Mouse (Mus musculus): ENCODE measurements around the gene Ralb.

The Ralb gene

GRCm38 (mm10) chr1:119523826-119524225 lies 19.2 kb upstream of the Ralb start:
- DNase-seq (ENCODE audit: low spot score in 2 of 2), result no peak

- DNase-seq (ENCODE audit: low spot score in 2 of 2), result no peak
These were observed 18.8 kb upstream of the Ralb start for GRCm38 (mm10) chr1:119523369-119523768.

DNA sequence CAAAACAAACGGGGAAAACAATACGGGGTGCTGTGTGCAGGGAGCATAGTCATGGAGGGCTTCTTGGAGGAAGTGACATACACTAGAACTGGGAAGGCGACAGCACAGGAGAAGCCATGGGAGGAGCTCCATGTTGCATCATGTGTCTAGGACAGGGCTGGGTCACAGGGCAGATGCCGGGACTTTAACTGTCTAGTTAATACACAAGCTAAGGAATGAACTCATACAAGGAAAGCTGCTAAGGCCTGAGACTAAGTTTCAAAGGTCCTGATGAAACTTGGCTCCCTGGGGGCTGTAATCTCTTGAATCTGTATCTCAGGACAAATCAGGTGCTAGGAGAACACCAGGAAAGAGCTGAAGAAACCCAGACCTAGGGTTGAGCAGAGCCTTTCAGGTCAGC lies 18.1 kb upstream of the Ralb start:
- no peak for DNase-seq (ENCODE audit: low spot score in 2 of 2)

- DNase-seq (ENCODE audit: low spot score in 2 of 2), result no peak
These were observed 17.1 kb upstream of the Ralb start for GRCm38 (mm10) chr1:119521681-119522080.

GRCm38 (mm10) chr1:119521029-119521428 lies 16.4 kb upstream of the Ralb start:
- no peak for DNase-seq (ENCODE audit: low spot score in 2 of 2)

GRCm38 (mm10) chr1:119519286-119519685 lies 14.7 kb upstream of the Ralb start:
- no peak for DNase-seq (ENCODE audit: low spot score in 2 of 2)

DNA sequence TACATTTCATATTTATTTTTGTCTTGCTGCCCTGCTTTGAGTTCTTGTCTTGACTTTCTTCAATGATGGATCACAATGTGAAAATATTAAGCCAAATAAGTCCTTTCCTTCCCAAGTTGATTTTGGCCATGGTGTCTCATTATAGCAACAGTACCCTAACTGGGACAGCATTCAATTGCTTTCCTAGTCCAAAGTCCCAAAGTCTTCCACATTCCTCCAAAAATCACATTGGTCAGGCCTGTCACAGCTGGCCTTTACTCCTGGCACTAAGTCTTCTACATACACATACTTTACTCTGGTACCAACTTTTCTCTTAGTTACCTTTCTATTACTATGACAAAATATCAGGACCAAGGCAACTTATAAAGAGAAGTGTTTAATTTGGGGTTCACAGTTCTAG lies 14.2 kb upstream of the Ralb start:
- no peak for DNase-seq (ENCODE audit: low spot score in 2 of 2)

DNA sequence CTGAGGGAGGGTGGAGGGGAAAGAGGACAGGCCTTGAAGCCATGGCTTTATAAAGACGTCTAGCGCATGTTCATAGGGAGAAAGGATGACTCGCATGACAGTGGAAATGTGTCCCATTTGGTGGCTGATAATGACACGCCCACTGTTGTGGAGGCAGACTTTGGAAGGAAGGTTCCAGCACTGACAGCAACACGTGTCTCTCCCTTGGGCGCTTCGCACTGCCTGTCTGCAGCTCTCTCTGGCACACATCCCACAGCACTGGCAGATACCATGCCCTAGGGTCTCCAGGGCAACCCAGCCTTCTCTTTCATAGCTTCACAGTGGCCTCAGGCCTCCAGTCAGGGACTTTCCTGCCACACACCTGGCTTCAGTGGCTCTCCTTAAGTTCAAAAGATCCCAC lies 13.5 kb upstream of the Ralb start:
- no peak for DNase-seq (ENCODE audit: low spot score in 2 of 2)

DNA sequence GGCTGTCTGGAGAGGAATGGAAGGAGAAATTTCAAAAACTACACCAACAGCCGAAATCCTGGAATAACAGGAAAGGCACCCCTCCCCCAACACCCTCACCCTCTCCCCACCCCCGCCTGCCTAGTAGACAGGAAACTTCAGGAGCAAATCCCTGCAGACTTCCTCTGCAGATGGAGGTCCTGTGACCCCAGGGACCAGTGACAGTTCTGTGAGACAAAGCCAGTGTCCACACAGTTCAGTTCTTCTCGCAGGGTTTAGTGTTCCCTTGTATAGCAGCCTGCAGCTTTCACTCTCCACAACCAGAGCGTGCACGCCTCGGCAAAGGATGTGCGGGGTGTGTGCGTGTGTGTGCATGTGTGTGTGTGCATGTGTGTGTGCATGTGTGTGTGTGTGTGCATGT lies 6.3 kb upstream of the Ralb start:
- no peak for DNase-seq (ENCODE audit: low spot score in 2 of 2)

GRCm38 (mm10) chr1:119510409-119510808 lies 5.8 kb upstream of the Ralb start:
- no peak for DNase-seq (ENCODE audit: low spot score in 2 of 2)

DNA sequence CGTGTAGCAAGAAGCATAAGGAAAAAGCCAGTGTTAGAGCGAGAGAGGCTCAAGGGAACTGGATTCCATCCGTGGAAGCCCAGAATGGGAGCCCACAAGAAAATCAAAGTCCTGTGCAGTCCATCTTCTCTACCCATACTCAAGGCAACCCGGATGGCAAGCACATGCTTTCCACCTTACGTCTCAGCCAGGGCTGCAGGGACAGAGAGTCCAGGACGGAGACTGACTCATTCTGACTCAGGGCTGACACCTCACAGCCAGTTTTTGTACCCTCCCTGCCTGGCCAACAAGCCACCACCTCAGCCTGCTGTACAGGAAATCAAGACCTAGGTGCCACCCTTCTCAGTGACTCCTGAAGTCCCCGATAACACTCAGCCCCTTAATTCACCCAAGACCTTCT lies 4.9 kb upstream of the Ralb start:
- DNase-seq (ENCODE audit: low spot score in 2 of 2), result no peak

- DNase-seq (ENCODE audit: low spot score in 2 of 2), result no peak
These were observed 4.0 kb upstream of the Ralb start for GRCm38 (mm10) chr1:119508548-119508947.

DNA sequence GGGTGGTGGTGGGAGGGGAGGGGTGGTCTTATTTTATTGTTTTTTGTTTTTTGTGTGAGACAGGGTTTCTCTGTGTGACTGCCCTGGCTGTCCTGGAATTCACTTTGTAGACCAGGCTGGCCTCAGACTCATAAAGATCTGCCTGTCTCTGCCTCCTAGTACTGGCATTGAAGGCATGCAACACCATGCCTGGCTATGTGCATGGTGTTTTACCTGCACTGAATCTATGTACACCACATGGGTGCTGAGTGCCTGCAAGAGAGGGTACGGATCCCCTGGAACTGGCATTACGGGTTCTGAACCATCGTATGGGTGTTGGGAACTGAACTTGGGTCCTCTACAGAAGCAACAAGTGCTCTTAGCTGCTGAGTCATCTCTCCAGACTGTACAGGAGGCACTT lies 1.4 kb upstream of the Ralb start:
- DNase-seq (ENCODE audit: low spot score in 2 of 2), result no peak

- no peak for DNase-seq (ENCODE audit: low spot score in 2 of 2)
These were observed 786 bp downstream of the Ralb start for GRCm38 (mm10) chr1:119503808-119504207.

DNA sequence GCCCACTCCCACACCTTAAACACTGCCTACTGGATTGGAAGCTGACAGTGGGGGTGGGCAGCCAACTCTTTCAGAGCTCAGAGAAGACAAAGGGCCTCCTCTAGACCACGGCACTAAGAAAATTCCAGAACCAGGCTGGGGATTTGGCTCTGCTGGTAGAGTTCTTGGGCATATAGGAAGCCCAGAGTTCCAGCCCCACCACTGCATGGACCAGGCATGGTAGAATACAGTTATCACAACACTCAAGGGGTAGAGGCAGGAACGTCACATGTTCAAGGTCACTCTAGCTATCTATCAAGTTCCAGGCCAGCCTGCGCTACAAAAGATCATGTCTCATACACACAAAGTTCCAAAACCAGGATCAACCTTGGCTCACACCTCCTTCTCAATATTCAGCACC lies 1.4 kb downstream of the Ralb start:
- no peak for DNase-seq (ENCODE audit: low spot score in 2 of 2)

GRCm38 (mm10) chr1:119502729-119503128 lies 1.9 kb downstream of the Ralb start:
- no peak for DNase-seq (ENCODE audit: low spot score in 2 of 2)

DNA sequence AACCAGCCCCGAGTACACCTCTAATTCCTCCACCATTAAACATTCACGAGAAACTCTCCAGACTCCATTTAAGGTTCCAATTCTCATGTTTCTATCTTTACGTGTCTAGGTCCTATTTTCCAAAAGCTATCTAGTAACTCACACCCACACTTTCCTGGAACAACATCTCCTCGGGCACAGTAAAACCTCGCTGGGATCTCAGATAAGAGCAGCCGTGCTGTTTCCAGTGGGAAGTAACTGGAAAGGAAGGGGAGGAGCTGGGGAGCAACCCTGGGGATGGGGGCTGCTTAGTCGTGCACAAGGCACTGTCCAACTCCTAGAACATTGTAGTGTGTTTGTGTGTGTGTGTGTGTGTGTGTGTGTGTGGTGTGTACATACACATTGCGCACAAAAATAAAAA lies 2.7 kb downstream of the Ralb start:
- DNase-seq (ENCODE audit: low spot score in 2 of 2), result no peak

DNA sequence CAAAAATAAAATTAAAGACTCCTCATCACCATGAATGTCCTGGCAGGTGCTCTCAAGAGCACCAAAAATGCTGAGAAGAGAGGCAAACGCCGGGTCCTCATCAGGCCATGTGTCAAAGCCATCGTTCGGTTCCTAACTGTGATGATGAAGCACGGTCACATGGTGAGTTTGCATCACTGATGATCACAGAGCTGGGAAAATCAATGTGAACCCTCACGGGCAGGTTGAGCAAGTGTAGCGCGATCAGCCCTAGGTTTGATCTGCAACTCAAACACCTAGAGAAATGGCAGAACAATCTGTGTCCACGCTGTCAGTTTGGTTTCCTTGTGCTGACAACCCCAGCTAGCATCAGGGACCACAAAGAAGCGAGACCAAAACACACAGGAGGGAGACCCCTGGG lies 5.1 kb downstream of the Ralb start:
- no peak for DNase-seq (ENCODE audit: low spot score in 2 of 2)

GRCm38 (mm10) chr1:119498536-119499231 lies 5.9 kb downstream of the Ralb start:
- DNase-seq (ENCODE audit: low spot score in 2 of 2), result no peak

- DNase-seq (ENCODE audit: low spot score in 2 of 2), result no peak
These were observed 7.1 kb downstream of the Ralb start for GRCm38 (mm10) chr1:119497346-119498004.

DNA sequence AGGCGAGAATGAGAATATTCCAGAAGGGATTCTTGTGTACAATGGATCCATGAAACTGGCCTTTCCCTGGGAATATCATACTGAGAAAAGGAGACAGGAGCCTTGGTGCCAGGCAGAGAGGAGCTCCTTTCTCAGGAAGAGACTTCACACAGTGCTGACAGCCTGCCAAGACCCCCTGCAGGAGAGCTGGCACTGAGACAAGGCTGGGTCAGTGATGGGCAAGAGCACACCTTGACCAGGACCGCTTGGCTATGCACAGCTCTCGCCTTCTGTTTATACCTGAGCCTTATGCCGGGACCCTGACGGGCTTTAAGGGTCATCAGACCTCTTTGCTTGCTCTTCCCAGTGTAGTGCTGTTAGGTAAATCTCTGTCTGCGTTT lies 9.2 kb downstream of the Ralb start:
- no peak for DNase-seq (ENCODE audit: low spot score in 2 of 2)

DNA sequence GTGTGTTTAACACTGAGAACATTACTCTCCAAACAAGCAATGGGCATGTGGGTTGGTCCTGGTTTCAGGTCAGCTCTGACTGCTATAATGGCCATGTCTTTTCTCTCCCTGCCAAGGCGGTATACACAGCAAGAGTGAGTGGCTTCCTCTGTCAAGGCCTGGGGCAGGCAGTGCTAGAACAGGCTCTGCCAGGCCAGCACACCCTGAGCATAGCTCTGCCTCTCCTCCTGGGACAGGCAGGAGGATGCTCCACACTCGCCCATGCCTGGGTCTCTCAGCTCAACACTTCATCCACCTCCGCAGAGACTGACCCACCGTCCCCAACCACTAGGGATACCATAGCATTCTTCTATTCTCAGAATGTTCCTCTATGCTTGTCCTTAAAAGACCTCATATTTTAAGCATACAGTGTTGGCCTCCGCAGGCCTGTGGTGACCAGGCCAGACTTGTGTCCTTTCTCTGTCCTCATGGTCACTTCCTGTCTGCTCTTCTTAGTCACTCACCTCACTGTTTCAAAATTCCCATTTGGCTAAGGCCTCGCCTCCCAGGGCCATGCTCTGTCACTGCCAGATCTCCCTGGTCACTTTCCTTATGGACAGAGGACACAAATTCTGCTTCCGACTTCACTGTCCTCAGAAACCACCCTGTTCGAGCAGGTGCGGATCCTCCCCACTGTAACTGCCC lies 9.7 kb downstream of the Ralb start:
- DNase-seq (ENCODE audit: low spot score in 2 of 2), result no peak

DNA sequence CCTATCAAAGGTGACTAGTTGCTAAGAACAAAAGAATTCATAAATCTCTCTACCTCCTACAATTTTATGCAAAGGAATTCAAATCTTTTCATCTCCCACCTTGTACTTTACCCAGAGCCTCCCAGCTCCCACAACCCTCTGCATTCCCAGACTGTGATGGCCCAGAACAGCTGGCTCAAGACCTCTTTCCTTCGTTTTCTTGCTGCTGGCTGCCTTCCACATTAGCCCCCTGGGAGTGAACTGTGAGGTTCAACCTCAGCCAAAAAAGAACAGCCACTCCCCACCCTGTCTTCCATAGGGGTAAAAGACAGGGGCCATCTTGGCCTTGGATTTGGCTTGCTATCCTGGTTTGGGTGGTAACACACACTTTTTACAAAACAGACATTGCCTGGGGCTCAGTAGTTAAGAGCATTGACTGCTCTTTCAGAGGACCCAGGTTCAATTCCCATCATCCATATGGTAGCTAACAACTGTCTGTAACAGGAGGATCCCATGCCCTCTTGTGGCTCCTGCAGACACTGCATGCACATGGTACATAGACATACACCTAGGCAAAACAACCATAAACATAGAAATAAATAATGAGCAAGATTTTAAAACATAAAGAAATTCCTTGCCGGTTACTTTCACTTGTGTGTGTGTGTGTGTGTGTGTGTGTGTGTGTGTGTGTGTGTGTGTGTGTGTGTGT lies 10.4 kb downstream of the Ralb start:
- DNase-seq (ENCODE audit: low spot score in 2 of 2), result no peak
